9 mouse cellular contexts compared by ENCODE assay signal in genomic region chr4:148166986-148167385, GRCm38 (mm10). TPM values are rescaled to one million over a fixed set of nuclear protein-coding genes. Genes with fewer than 3 reads are reported as not detected.
DNase-seq lines count a peak whose midpoint lies in the region; ATAC-seq and TF ChIP-seq lines count a peak whose summit lies in the region.
"Had no signal": no experiment of that assay in that cellular context is flagged by ENCODE, and none has a peak within 500 bp of the region (broad histone marks: within the 10 kb centered on the region; RNA-seq: fewer than 3 reads in every experiment).

No protein-coding gene starts in this region.

- intact Hi-C loops in left cerebral cortex, adult 2 months (cut with DNase I): no loop called here

- H3K4me1 ChIP-seq in bone marrow, adult 2 months (ENCODE audit: control insufficient read depth, insufficient read depth, low read length): no peaks in the 10 kb centered on the region
- peaks cover 22% of the 10 kb centered on the region for H3K4me1 ChIP-seq in embryonic facial prominence, embryonic 15.5 days
- peaks cover 9% of the 10 kb centered on the region; the same call in 1 of the 2 replicates for H3K4me1 ChIP-seq in hindbrain, embryonic 11.5 days (replicated peaks; ENCODE audit: control insufficient read depth, insufficient read depth, low read length)
- peaks cover 5% of the 10 kb centered on the region for H3K4me1 ChIP-seq in spleen, adult 2 months (ENCODE audit: control insufficient read depth, insufficient read depth, insufficient read length)

- no peaks in the 10 kb centered on the region for H3K9me3 ChIP-seq in embryonic facial prominence, embryonic 15.5 days (replicated peaks)
- no peaks in the 10 kb centered on the region for H3K9me3 ChIP-seq in hindbrain, embryonic 11.5 days (ENCODE audit: control insufficient read depth, low read length)
- H3K9me3 ChIP-seq: stomach, embryonic 15.5 days had no signal

- peak overlapping the region; percentile 38 for H3K4me2 ChIP-seq in embryonic facial prominence, embryonic 15.5 days (replicated peaks)
- peak overlapping the region; percentile 14; the same call in 1 of the 2 replicates for H3K4me2 ChIP-seq in hindbrain, embryonic 11.5 days (replicated peaks; ENCODE audit: low read depth, low read length)
- H3K4me2 ChIP-seq: stomach, embryonic 15.5 days had no signal

- peak; percentile 62 to 84 for DNase-seq in adrenal gland, adult (ENCODE audit: inconsistent age in 2 of 2, low spot score in 1 of 2)
- DNase-seq in adrenal gland, adult 8-10 months: no peak
- peak; percentile 79 for DNase-seq in hindbrain, embryonic 11.5 days (ENCODE audit: low spot score)
- DNase-seq in left cerebral cortex, adult 2 months (ENCODE audit: extremely low spot score in 1 of 2, low spot score in 2 of 2): peak; percentile 68 to 72
- DNase-seq in spleen, adult 2 months (ENCODE audit: low read depth in 1 of 2, low spot score in 2 of 2): peak; percentile 42 to 69

- TF ChIP-seq POLR2A in bone marrow, adult 2 months (IDR thresholded peaks at IDR 0.05; ENCODE audit: borderline replicate concordance, control insufficient read depth, low read depth, low read length): no peak
- TF ChIP-seq POLR2A in spleen, adult 2 months (IDR thresholded peaks at IDR 0.05; ENCODE audit: low read depth, low read length): no peak

- ATAC-seq in embryonic facial prominence, embryonic 15.5 days (ENCODE audit: insufficient number of reproducible peaks, low FRiP score, low TSS enrichment, low read depth): no peak
- ATAC-seq in hindbrain, embryonic 11.5 days (ENCODE audit: low FRiP score): peak; percentile 32; the same call in 1 of the 2 replicates
- ATAC-seq in megakaryocyte-erythroid progenitor cell, adult 5-6 weeks (replicated peaks; ENCODE audit: low FRiP score, low TSS enrichment, poor library complexity, severe bottlenecking): 0 out of 2 replicates have a peak, but pooled peaks have one; percentile 9

- H3K4me3 ChIP-seq in bone marrow, adult 2 months (replicated peaks; ENCODE audit: control insufficient read depth, low read depth, low read length): no peak overlapping the region
- H3K4me3 ChIP-seq in embryonic facial prominence, embryonic 15.5 days (replicated peaks): peak overlapping the region; percentile 15
- no peak overlapping the region for H3K4me3 ChIP-seq in hindbrain, embryonic 11.5 days (ENCODE audit: low read depth, low read length)
- H3K4me3 ChIP-seq in left cerebral cortex, adult 2 months: no peak overlapping the region
- no peak overlapping the region for H3K4me3 ChIP-seq in spleen, adult 2 months (ENCODE audit: extremely low read depth, insufficient read depth, insufficient read length)
- H3K4me3 ChIP-seq: stomach, embryonic 15.5 days had no signal

- no peak overlapping the region for H3K27ac ChIP-seq in bone marrow, adult 2 months (ENCODE audit: control insufficient read depth, insufficient read depth, low read depth, low read length, poor library complexity)
- H3K27ac ChIP-seq in embryonic facial prominence, embryonic 15.5 days (replicated peaks): no peak overlapping the region
- H3K27ac ChIP-seq in hindbrain, embryonic 11.5 days (ENCODE audit: low read depth, low read length): no peak overlapping the region
- H3K27ac ChIP-seq in left cerebral cortex, adult 2 months: peak overlapping the region; percentile 74
- H3K27ac ChIP-seq in spleen, adult 2 months (ENCODE audit: insufficient read depth, low read length): no peak overlapping the region
- H3K27ac ChIP-seq: stomach, embryonic 15.5 days had no signal

- WGBS in bone marrow, adult 2 months: 10% methylated on average over 4 of the region's 4 CpGs
- WGBS in embryonic facial prominence, embryonic 15.5 days: 26% methylated on average over 4 of the region's 4 CpGs
- 6% methylated on average over 3 of the region's 4 CpGs for WGBS in hindbrain, embryonic 11.5 days
- WGBS in spleen, adult 2 months: 20% methylated on average over 3 of the region's 4 CpGs

- peaks cover 80% of the 10 kb centered on the region for H3K27me3 ChIP-seq in embryonic facial prominence, embryonic 15.5 days
- H3K27me3 ChIP-seq in hindbrain, embryonic 11.5 days (ENCODE audit: control insufficient read depth, insufficient read depth, low read length): peaks cover 48% of the 10 kb centered on the region
- peaks cover 18% of the 10 kb centered on the region for H3K27me3 ChIP-seq in spleen, adult 2 months (ENCODE audit: control insufficient read depth, insufficient read depth, low read length)

- H3K36me3 ChIP-seq in embryonic facial prominence, embryonic 15.5 days: no peaks in the 10 kb centered on the region
- H3K36me3 ChIP-seq in hindbrain, embryonic 11.5 days (ENCODE audit: control insufficient read depth, insufficient read depth, low read length): no peaks in the 10 kb centered on the region
- no peaks in the 10 kb centered on the region for H3K36me3 ChIP-seq in spleen, adult 2 months (ENCODE audit: control insufficient read depth, insufficient read depth, low read length)
- H3K36me3 ChIP-seq: stomach, embryonic 15.5 days had no signal

- TF ChIP-seq CTCF in bone marrow, adult 2 months (IDR thresholded peaks at IDR 0.05; ENCODE audit: control insufficient read depth, insufficient read depth, low read length): peak; percentile 66
- TF ChIP-seq CTCF in left cerebral cortex, adult 2 months (IDR thresholded peaks at IDR 0.05): peak; percentile 60
- TF ChIP-seq CTCF in spleen, adult 2 months (IDR thresholded peaks at IDR 0.05; ENCODE audit: extremely low read depth, insufficient read depth, insufficient read length, insufficient replicate concordance): peak; percentile 56; the same call in 1 of the 2 replicates

- no peak overlapping the region for H3K9ac ChIP-seq in embryonic facial prominence, embryonic 15.5 days
- no peak overlapping the region for H3K9ac ChIP-seq in hindbrain, embryonic 11.5 days (ENCODE audit: low read depth, low read length)
- H3K9ac ChIP-seq: stomach, embryonic 15.5 days had no signal

RNA-seq across cellular contexts. Expression of gene Fbxo2, which starts 6.6 kb away (rescaled TPM):
- 10 to 100 TPM in 3 of 4 experiments, 1 to 10 TPM in 1; 9.8 to 15.7 (median 13.4) TPM for total RNA-seq in adrenal gland, adult 8-10 months (2022)
- polyA plus RNA-seq in bone marrow, adult 2 months (2011; ENCODE audit: insufficient read depth, insufficient read length, low replicate concordance, missing spikeins): not detected in 2 replicates
- polyA plus RNA-seq in embryonic facial prominence, embryonic 15.5 days (2015; fragmentation: Nextera tagmentation; extraction: Ambion mirVana): 3.7 and 4.2 TPM in 2 replicates
- polyA plus RNA-seq in hindbrain, embryonic 11.5 days (2014; fragmentation: Nextera tagmentation; extraction: Ambion mirVana): 3.0 and 3.2 TPM in 2 replicates
- total RNA-seq in left cerebral cortex, adult 2 months (2021): 100 to 1,000 TPM; 101 to 107 TPM
- total RNA-seq in megakaryocyte-erythroid progenitor cell, adult 5-6 weeks (2014; fragmentation: Nextera tagmentation): not detected in 2 replicates
- not detected in 2 replicates for total RNA-seq in megakaryocyte-erythroid progenitor cell, adult 5-6 weeks (2017)
- 0.14 and 0.28 TPM in 2 replicates for polyA plus RNA-seq in spleen, adult 2 months (2012; rRNA removed)

RNA-seq across cellular contexts. Expression of gene Fbxo44, which starts 6.7 kb away (rescaled TPM):
- total RNA-seq in adrenal gland, adult 8-10 months (2022): 10 to 100 TPM; 15.3 to 41.5 (median 26.8) TPM
- 1.7 TPM in 1 of 2 replicates, not detected in the other for polyA plus RNA-seq in bone marrow, adult 2 months (2011; ENCODE audit: insufficient read depth, insufficient read length, low replicate concordance, missing spikeins)
- polyA plus RNA-seq in embryonic facial prominence, embryonic 15.5 days (2015; fragmentation: Nextera tagmentation; extraction: Ambion mirVana): 7.8 and 9.2 TPM in 2 replicates
- 82.2 and 82.5 TPM in 2 replicates for polyA plus RNA-seq in hindbrain, embryonic 11.5 days (2014; fragmentation: Nextera tagmentation; extraction: Ambion mirVana)
- total RNA-seq in left cerebral cortex, adult 2 months (2021): 100 to 1,000 TPM; 140 to 156 TPM
- 6.0 and 6.6 TPM in 2 replicates for total RNA-seq in megakaryocyte-erythroid progenitor cell, adult 5-6 weeks (2014; fragmentation: Nextera tagmentation)
- total RNA-seq in megakaryocyte-erythroid progenitor cell, adult 5-6 weeks (2017): 4.1 and 5.5 TPM in 2 replicates
- 3.5 and 8.1 TPM in 2 replicates for polyA plus RNA-seq in spleen, adult 2 months (2012; rRNA removed)

RNA-seq across cellular contexts. Expression of gene Fbxo6, which starts 15.0 kb away (rescaled TPM):
- 10 to 100 TPM; 50.2 to 84.6 (median 64.4) TPM for total RNA-seq in adrenal gland, adult 8-10 months (2022)
- 3.4 and 11.2 TPM in 2 replicates for polyA plus RNA-seq in bone marrow, adult 2 months (2011; ENCODE audit: insufficient read depth, insufficient read length, low replicate concordance, missing spikeins)
- polyA plus RNA-seq in embryonic facial prominence, embryonic 15.5 days (2015; fragmentation: Nextera tagmentation; extraction: Ambion mirVana): 20.5 and 22.8 TPM in 2 replicates
- polyA plus RNA-seq in hindbrain, embryonic 11.5 days (2014; fragmentation: Nextera tagmentation; extraction: Ambion mirVana): 14.6 and 15.5 TPM in 2 replicates
- total RNA-seq in left cerebral cortex, adult 2 months (2021): 10 to 100 TPM; 28.9 to 30.2 TPM
- total RNA-seq in megakaryocyte-erythroid progenitor cell, adult 5-6 weeks (2014; fragmentation: Nextera tagmentation): 19.7 and 25.6 TPM in 2 replicates
- 10.5 and 12.7 TPM in 2 replicates for total RNA-seq in megakaryocyte-erythroid progenitor cell, adult 5-6 weeks (2017)
- 30.8 and 31.6 TPM in 2 replicates for polyA plus RNA-seq in spleen, adult 2 months (2012; rRNA removed)

RNA-seq across cellular contexts. Expression of gene Draxin, which starts 36.5 kb away (rescaled TPM):
- under 1 TPM; 0.06 to 0.15 (median 0.12) TPM for total RNA-seq in adrenal gland, adult 8-10 months (2022)
- 1.7 and 5.6 TPM in 2 replicates for polyA plus RNA-seq in bone marrow, adult 2 months (2011; ENCODE audit: insufficient read depth, insufficient read length, low replicate concordance, missing spikeins)
- 0.63 and 0.79 TPM in 2 replicates for polyA plus RNA-seq in embryonic facial prominence, embryonic 15.5 days (2015; fragmentation: Nextera tagmentation; extraction: Ambion mirVana)
- 12.8 and 13.8 TPM in 2 replicates for polyA plus RNA-seq in hindbrain, embryonic 11.5 days (2014; fragmentation: Nextera tagmentation; extraction: Ambion mirVana)
- under 1 TPM; 0.20 to 0.30 TPM for total RNA-seq in left cerebral cortex, adult 2 months (2021)
- total RNA-seq in megakaryocyte-erythroid progenitor cell, adult 5-6 weeks (2014; fragmentation: Nextera tagmentation): not detected in 2 replicates
- total RNA-seq in megakaryocyte-erythroid progenitor cell, adult 5-6 weeks (2017): not detected in 2 replicates
- polyA plus RNA-seq in spleen, adult 2 months (2012; rRNA removed): 1.9 and 2.5 TPM in 2 replicates

RNA-seq across cellular contexts. Expression of gene Mad2l2, which starts 36.8 kb away (rescaled TPM):
- total RNA-seq in adrenal gland, adult 8-10 months (2022): 10 to 100 TPM; 24.5 to 32.7 (median 28.9) TPM
- polyA plus RNA-seq in bone marrow, adult 2 months (2011; ENCODE audit: insufficient read depth, insufficient read length, low replicate concordance, missing spikeins): 7.4 and 13.9 TPM in 2 replicates
- polyA plus RNA-seq in embryonic facial prominence, embryonic 15.5 days (2015; fragmentation: Nextera tagmentation; extraction: Ambion mirVana): 52.7 and 53.1 TPM in 2 replicates
- polyA plus RNA-seq in hindbrain, embryonic 11.5 days (2014; fragmentation: Nextera tagmentation; extraction: Ambion mirVana): 82.5 and 88.2 TPM in 2 replicates
- total RNA-seq in left cerebral cortex, adult 2 months (2021): 10 to 100 TPM; 14.2 to 16.1 TPM
- 25.1 and 28.9 TPM in 2 replicates for total RNA-seq in megakaryocyte-erythroid progenitor cell, adult 5-6 weeks (2014; fragmentation: Nextera tagmentation)
- total RNA-seq in megakaryocyte-erythroid progenitor cell, adult 5-6 weeks (2017): 5.8 and 10.9 TPM in 2 replicates
- 21.0 and 24.7 TPM in 2 replicates for polyA plus RNA-seq in spleen, adult 2 months (2012; rRNA removed)
